Mouse (Mus musculus) E14TG2a.4 (cell line): ENCODE data around the gene Trpc7.

Experiments used
- CTCF ChIP-seq: conservative IDR thresholded peaks from 2 replicates; pipeline ENCODE4 v1.5.1; 2014; ENCODE audit warnings: low read length
- POU5F1 ChIP-seq: IDR thresholded peaks from 2 replicates; pipeline ENCODE4 v1.6.1; 2014; ENCODE audit warnings: low read length, borderline replicate concordance

- no peak for TF ChIP-seq CTCF
- TF ChIP-seq POU5F1, result no peak
Measured at GRCm38 (mm10) chr13:56749377-56749776, 146.4 kb downstream of the Trpc7 start.
